Mouse (Mus musculus) ES-Bruce4 (cell line): ENCODE measurements around the gene Lpcat3.

Experiments used
- CTCF ChIP-seq: IDR thresholded peaks from one replicate; pipeline ENCODE4 v1.8.1; 2011; ENCODE audit warnings: low read depth, low read length
- EP300 ChIP-seq: IDR thresholded peaks from 2 replicates; pipeline ENCODE4 v1.6.1; 2011; ENCODE audit warnings: low read depth, low read length; ENCODE audit not compliant: insufficient read depth
- POLR2A ChIP-seq: IDR thresholded peaks from one replicate; pipeline ENCODE4 v1.8.1; 2011; ENCODE audit warnings: low read length; ENCODE audit not compliant: insufficient read depth

DNA sequence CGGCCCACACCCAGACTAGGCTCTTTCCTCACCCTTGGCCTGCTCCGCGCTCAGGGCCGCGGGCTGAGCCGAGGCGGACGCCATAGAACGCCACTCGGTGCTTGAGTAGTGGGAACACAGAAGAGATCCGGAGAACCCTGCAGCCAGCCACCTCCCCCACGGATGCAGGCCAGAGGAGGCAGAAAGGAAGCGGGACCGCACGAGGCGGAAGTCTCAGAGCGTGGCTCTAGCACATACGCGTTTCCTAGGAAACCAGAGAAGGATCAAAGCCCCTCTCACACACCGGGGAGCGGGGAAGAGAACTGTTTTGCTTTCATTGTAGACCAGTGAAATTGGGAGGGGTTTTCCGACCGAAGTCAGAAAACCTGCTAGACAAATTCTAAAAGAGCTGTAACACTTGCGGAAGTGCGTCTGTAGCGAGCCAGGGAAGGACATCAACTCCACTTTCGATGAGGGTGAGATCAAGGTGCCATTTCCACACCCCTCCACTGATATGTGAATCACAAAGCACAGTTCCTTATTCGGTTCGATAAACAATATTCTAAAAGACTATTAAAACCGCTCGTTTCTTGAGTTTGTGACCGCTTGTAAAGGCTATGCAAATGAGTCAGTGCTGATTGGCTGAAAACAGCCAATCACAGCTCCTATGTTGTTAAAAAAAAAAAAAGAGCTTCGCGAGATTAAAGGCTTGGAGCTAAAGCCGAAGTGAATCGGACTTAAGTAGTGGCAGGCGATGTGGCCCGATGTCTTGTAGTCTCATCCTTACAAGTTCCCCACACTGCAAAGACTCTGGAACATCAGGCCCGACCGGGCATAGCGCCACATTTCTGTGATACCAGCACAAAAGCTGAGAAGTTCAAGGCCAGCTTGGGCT, 78.3 kb downstream of the Lpcat3 start, which contains the start of gene Grcc10:
- TF ChIP-seq EP300, result 0 out of 2 replicates have a peak, but pooled peaks have one; percentile 4
- TF ChIP-seq POLR2A, result peak; percentile 99
- TF ChIP-seq CTCF, result no peak
